Mouse (Mus musculus) heart, adult 2 months (tissue): ENCODE measurements around the gene Serpina10. TPM values are rescaled to one million over a fixed set of nuclear protein-coding genes. Genes with fewer than 3 reads are reported as not detected.
"Not testable (repeated sequence)": the region's sequence is repeated elsewhere in the genome, so short reads cannot be mapped to it uniquely, and the experiment has no call there.

Experiments used
- DNase-seq, 2 experiments: peaks; one replicate each; pipeline ENCODE4 v3.0.0; 2021
- H3K27ac ChIP-seq: fragments of 200-600 bp; 2 replicates; pipeline ENCODE4 v1.8.1; 2022
- H3K27me3 ChIP-seq: fragments of 200-500 bp; 2 replicates; pipeline ENCODE4 v1.6.1; 2012; ENCODE audit warnings: mild to moderate bottlenecking, low read length, inconsistent platforms, mixed read lengths; ENCODE audit not compliant: control insufficient read depth, insufficient read depth
- H3K36me3 ChIP-seq: fragments of 200-500 bp; 2 replicates; pipeline ENCODE4 v1.6.1; 2012; ENCODE audit warnings: low read length, inconsistent platforms; ENCODE audit not compliant: control insufficient read depth, insufficient read depth
- H3K4me1 ChIP-seq: fragments of 200-500 bp; 2 replicates; pipeline ENCODE4 v1.6.1; 2011; ENCODE audit warnings: low read length; ENCODE audit not compliant: control insufficient read depth, insufficient read depth
- H3K4me3 ChIP-seq: fragments of 200-600 bp; 2 replicates; pipeline ENCODE4 v1.8.1; 2022
- H3K79me2 ChIP-seq: fragments of 200-500 bp; replicated peaks from 2 replicates; pipeline ENCODE4 v1.6.1; 2012; ENCODE audit warnings: mild to moderate bottlenecking, inconsistent platforms, low read length, moderate library complexity, mixed read lengths; ENCODE audit not compliant: control insufficient read depth, insufficient read depth
- H3K9ac ChIP-seq: fragments of 200-500 bp; 2 replicates; pipeline ENCODE4 v1.6.1; 2012; ENCODE audit warnings: low read depth, mild to moderate bottlenecking, control low read depth, inconsistent platforms, low read length, mixed read lengths
- CTCF ChIP-seq: fragments of 200-600 bp; IDR thresholded peaks from 2 replicates; pipeline ENCODE4 v1.8.1; 2022; ENCODE audit warnings: antibody characterized with exemption, mild to moderate bottlenecking, moderate library complexity
- EP300 ChIP-seq: fragments of 200-500 bp; IDR thresholded peaks from 2 replicates; pipeline ENCODE4 v1.6.1; 2011; ENCODE audit warnings: low read depth, low read length, control low read depth; ENCODE audit not compliant: insufficient read depth
- POLR2A ChIP-seq: fragments of 200-500 bp; IDR thresholded peaks from 2 replicates; pipeline ENCODE4 v1.6.1; 2011; ENCODE audit warnings: mild to moderate bottlenecking, low read depth, low read length, control low read depth; ENCODE audit not compliant: insufficient read depth
- WGBS: fragments of 180-500 bp; shearing (Covaris S2); methylation state at CpG from one replicate; pipeline ENCODE4 v1.1.7; 2018; 5-methylcytosine and 5-hydroxymethylcytosine counted together
- intact Hi-C: fragments of 180-260 bp; cut with DNase I; formaldehyde crosslinking; loops from one replicate; pipeline ENCODE4 v1.15.1; 2025
- polyA plus RNA-seq: library from polyadenylated mRNA; depleted of rRNA; stranded (reverse); fragments of >200 nt; gene quantifications from 2 replicates; pipeline ENCODE4 v1.2.3, GENCODE M21; 2012; rRNA removed
- total RNA-seq, 2 experiments: library from RNA; stranded (reverse); gene quantifications; 2 replicates each; pipeline ENCODE4 v1.2.3; 2021

Serpina10 gene
- total and polyA plus RNA-seq, 3 experiments = not detected

DNA sequence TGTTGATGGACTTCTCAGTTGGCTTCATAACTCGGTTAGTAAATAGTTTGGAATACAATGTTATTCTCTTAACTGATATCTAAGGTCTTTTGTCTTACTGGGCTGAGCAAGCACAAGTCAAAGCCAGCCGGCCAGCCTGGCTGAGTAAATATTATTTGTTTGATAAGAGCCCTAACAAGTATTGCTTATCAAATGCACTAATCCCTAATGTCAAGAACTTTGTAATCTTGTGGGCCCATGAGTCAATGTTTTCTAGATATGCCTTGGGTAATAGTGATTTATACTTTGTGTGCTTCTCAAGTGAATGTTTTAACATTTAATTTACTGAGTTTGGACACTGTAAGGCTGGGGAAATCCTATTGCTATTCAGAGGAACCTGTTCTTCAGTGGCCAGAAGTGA lies 32.8 kb downstream of the Serpina10 start:
- Histone ChIP-seq H3K27me3 (no peaks in the 10 kb centered on the region), H3K4me1 (no peaks in the 10 kb centered on the region), H3K27ac (no peak overlapping the region), H3K4me3 (no peak overlapping the region), H3K36me3 (no peaks in the 10 kb centered on the region), H3K79me2 (no peaks in the 10 kb centered on the region), H3K9ac (no peak overlapping the region)
- intact Hi-C loops = no loop called here
- WGBS = 12% methylated on average over 2 of the region's 2 CpGs
- TF ChIP-seq CTCF = no peak
- TF ChIP-seq POLR2A = no peak
- TF ChIP-seq EP300 = no peak
- DNase-seq = no peak

- H3K4me1 ChIP-seq = no peaks in the 10 kb centered on the region
- no peaks in the 10 kb centered on the region for H3K27me3 ChIP-seq
- no peaks in the 10 kb centered on the region for H3K79me2 ChIP-seq
- H3K4me3 ChIP-seq = no peak overlapping the region
- WGBS = 84% methylated on average over 8 of the region's 8 CpGs
- H3K36me3 ChIP-seq = no peaks in the 10 kb centered on the region
- no peak for TF ChIP-seq POLR2A
- TF ChIP-seq CTCF = no peak
- intact Hi-C loops = no loop called here
- no peak overlapping the region for H3K9ac ChIP-seq
- DNase-seq = no peak
- H3K27ac ChIP-seq = no peak overlapping the region
Measured at GRCm38 (mm10) chr12:103583771-103584170, 47.5 kb downstream of the Serpina10 start.

- 83% methylated on average over 6 of the region's 6 CpGs for WGBS
- H3K27ac ChIP-seq, H3K79me2 ChIP-seq, H3K9ac ChIP-seq, H3K27me3 ChIP-seq, intact Hi-C loops, H3K4me3 ChIP-seq, H3K36me3 ChIP-seq, H3K4me1 ChIP-seq, DNase-seq: not testable (repeated sequence)
Measured at GRCm38 (mm10) chr12:103578148-103578547, 53.1 kb downstream of the Serpina10 start.

- Histone ChIP-seq H3K79me2 (no peaks in the 10 kb centered on the region), H3K4me3 (no peak overlapping the region), H3K9ac (no peak overlapping the region), H3K4me1 (no peaks in the 10 kb centered on the region), H3K27me3 (no peaks in the 10 kb centered on the region), H3K36me3 (no peaks in the 10 kb centered on the region), H3K27ac (no peak overlapping the region)
- intact Hi-C loops = no loop called here
- 48% methylated on average over 6 of the region's 6 CpGs for WGBS
- no peak for DNase-seq
- TF ChIP-seq POLR2A (no peak), EP300 (no peak), CTCF (no peak)
Measured at GRCm38 (mm10) chr12:103569690-103570089, 61.6 kb downstream of the Serpina10 start.

DNA sequence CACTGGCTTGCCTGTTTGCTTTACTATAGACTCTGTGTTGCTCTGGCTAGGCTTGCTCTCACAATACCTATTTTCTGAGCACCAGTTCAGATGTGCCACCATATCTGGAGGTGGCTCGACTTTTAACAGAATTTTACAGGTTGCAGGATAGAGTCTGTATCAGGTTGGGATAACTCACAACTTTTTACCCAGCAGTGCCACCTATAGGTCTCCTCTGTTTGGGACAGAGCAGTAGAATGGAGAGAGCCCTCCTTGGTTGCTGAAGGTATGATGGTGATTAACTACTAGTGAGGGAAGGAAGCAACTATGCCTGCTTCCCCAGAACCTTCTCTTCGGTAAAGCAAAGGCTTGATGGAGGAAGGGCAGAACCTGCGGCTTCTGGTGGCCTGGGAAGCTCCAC lies 64.1 kb downstream of the Serpina10 start:
- no peak overlapping the region for H3K4me3 ChIP-seq
- DNase-seq = no peak
- no peak overlapping the region for H3K9ac ChIP-seq
- no peaks in the 10 kb centered on the region for H3K36me3 ChIP-seq
- H3K79me2 ChIP-seq = no peaks in the 10 kb centered on the region
- no peaks in the 10 kb centered on the region for H3K4me1 ChIP-seq
- H3K27ac ChIP-seq = no peak overlapping the region
- H3K27me3 ChIP-seq = no peaks in the 10 kb centered on the region
- intact Hi-C loops = no loop called here
- 51% methylated on average over 3 of the region's 3 CpGs for WGBS
- TF ChIP-seq POLR2A (no peak), EP300 (no peak), CTCF (peak; percentile 41)

- Histone ChIP-seq H3K27me3 (no peaks in the 10 kb centered on the region), H3K9ac (no peak overlapping the region), H3K36me3 (no peaks in the 10 kb centered on the region), H3K4me3 (no peak overlapping the region), H3K27ac (no peak overlapping the region), H3K79me2 (no peaks in the 10 kb centered on the region), H3K4me1 (no peaks in the 10 kb centered on the region)
- 61% methylated on average over 7 of the region's 7 CpGs for WGBS
- no peak for DNase-seq
- intact Hi-C loops = no loop called here
- TF ChIP-seq POLR2A = no peak
- TF ChIP-seq CTCF = no peak
- no peak for TF ChIP-seq EP300
Measured at GRCm38 (mm10) chr12:103565151-103565550, 66.1 kb downstream of the Serpina10 start.

Other genes starting within 250 kb of the Serpina10 start
- gene Otub2, start 242.8 kb downstream of the Serpina10 start, total RNA-seq = 1 to 10 TPM; 3.1 to 3.2 TPM
- gene Otub2, start 242.8 kb downstream of the Serpina10 start, polyA plus RNA-seq = 4.1 and 6.4 TPM in 2 replicates
- 1 to 10 TPM; 1.4 to 1.6 TPM for gene 9330161L09Rik, start 223.6 kb downstream of the Serpina10 start, total RNA-seq
- gene 9330161L09Rik, start 223.6 kb downstream of the Serpina10 start, polyA plus RNA-seq = 0.61 and 1.00 TPM in 2 replicates
- 10 to 100 TPM; 85.3 to 89.3 TPM for gene Ddx24, start 205.6 kb downstream of the Serpina10 start, total RNA-seq
- 30.2 and 46.0 TPM in 2 replicates for gene Ddx24, start 205.6 kb downstream of the Serpina10 start, polyA plus RNA-seq
- 10 to 100 TPM; 56.3 to 68.8 TPM for gene Ifi27, start 197.2 kb downstream of the Serpina10 start, total RNA-seq
- 175 and 210 TPM in 2 replicates for gene Ifi27, start 197.2 kb downstream of the Serpina10 start, polyA plus RNA-seq
- 10 to 100 TPM; 31.8 to 43.8 TPM for gene Ifi27l2a, start 187.8 kb downstream of the Serpina10 start, total RNA-seq
- gene Ifi27l2a, start 187.8 kb downstream of the Serpina10 start, polyA plus RNA-seq = 265 and 388 TPM in 2 replicates
- not detected for gene Ifi27l2b, start 174.2 kb downstream of the Serpina10 start, total RNA-seq
- 0.29 TPM in 1 of 2 replicates, not detected in the other for gene Ifi27l2b, start 174.2 kb downstream of the Serpina10 start, polyA plus RNA-seq
- under 1 TPM; 0.16 to 0.37 TPM for gene Ppp4r4, start 99.2 kb downstream of the Serpina10 start, total RNA-seq
- gene Ppp4r4, start 99.2 kb downstream of the Serpina10 start, polyA plus RNA-seq = 0.06 and 0.29 TPM in 2 replicates
- gene Serpina6, start 25.8 kb upstream of the Serpina10 start, total RNA-seq = not detected
- 0.12 TPM in 1 of 2 replicates, not detected in the other for gene Serpina6, start 25.8 kb upstream of the Serpina10 start, polyA plus RNA-seq
- gene Serpina16, start 44.7 kb upstream of the Serpina10 start, total RNA-seq = not detected
- not detected in 2 replicates for gene Serpina16, start 44.7 kb upstream of the Serpina10 start, polyA plus RNA-seq
- gene Serpina1f, start 64.1 kb upstream of the Serpina10 start, total RNA-seq = not detected
- gene Serpina1f, start 64.1 kb upstream of the Serpina10 start, polyA plus RNA-seq = not detected in 2 replicates
- gene Serpina1d, start 142.1 kb upstream of the Serpina10 start, total RNA-seq = under 1 TPM; 0.18 to 0.20 TPM
- 0.35 and 3.5 TPM in 2 replicates for gene Serpina1d, start 142.1 kb upstream of the Serpina10 start, polyA plus RNA-seq
- under 1 TPM; 0.18 to 0.27 TPM for gene Serpina1b, start 198.9 kb upstream of the Serpina10 start, total RNA-seq
- gene Serpina1b, start 198.9 kb upstream of the Serpina10 start, polyA plus RNA-seq = 0.23 and 4.2 TPM in 2 replicates
- not detected for gene Serpina1a, start 232.1 kb upstream of the Serpina10 start, total RNA-seq
- gene Serpina1a, start 232.1 kb upstream of the Serpina10 start, polyA plus RNA-seq = 2.4 TPM in 1 of 2 replicates, not detected in the other